Mouse (Mus musculus): ENCODE results near the gene Il13. TPM values are rescaled to one million over a fixed set of nuclear protein-coding genes. Genes with fewer than 3 reads are reported as not detected.

Gene Il13
- polyA plus RNA-seq, 1 experiment from 2014 or later: not detected

- H3K4me3 ChIP-seq (ENCODE audit: inconsistent target): no peak overlapping the region
- H3K79me2 ChIP-seq (ENCODE audit: inconsistent target): no peaks in the 10 kb centered on the region
- 90% methylated on average over 5 of the region's 5 CpGs for WGBS (ENCODE audit: missing documents)
Observed at GRCm38 (mm10) chr11:53644017-53644416, 9.5 kb upstream of the Il13 start.

GRCm38 (mm10) chr11:53642744-53643279, 8.3 kb upstream of the Il13 start:
- Histone ChIP-seq H3K36me3 (ENCODE audit: inconsistent target) (no peaks in the 10 kb centered on the region), H3K27ac (no peak overlapping the region), H3K79me2 (ENCODE audit: inconsistent target) (no peaks in the 10 kb centered on the region), H3K4me3 (ENCODE audit: inconsistent target) (no peak overlapping the region)
- 85% methylated on average over 12 of the region's 12 CpGs for WGBS (ENCODE audit: missing documents)

More at GRCm38 (mm10) chr11:53644017-53644416, 9.5 kb upstream of the Il13 start:
- Histone ChIP-seq H3K27ac (no peak overlapping the region), H3K36me3 (ENCODE audit: inconsistent target) (no peaks in the 10 kb centered on the region)

DNA sequence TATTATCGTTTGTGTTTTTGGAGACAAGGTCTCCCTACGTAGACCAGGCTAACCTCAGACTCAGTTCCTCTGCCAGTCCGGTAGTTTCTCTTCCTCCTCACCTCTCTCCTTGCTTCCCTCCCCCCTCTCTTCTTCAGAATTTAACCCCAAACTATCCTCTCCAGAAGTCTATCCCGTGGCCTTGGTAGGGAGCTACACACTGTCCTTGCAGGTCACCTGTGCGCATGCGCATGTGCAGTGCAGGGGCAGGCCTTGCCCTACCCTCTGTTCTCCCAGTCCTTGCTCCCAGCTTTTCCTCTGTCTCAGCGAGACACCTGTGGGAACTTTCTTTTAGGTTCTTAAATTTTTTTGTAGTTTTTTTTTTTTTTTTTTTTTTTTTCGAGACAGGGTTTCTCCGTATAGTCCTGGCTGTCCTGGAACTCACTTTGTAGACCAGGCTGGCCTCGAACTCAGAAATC, 3.3 kb upstream of the Il13 start:
- Histone ChIP-seq H3K4me3 (ENCODE audit: inconsistent target) (no peak overlapping the region), H3K36me3 (ENCODE audit: inconsistent target) (no peaks in the 10 kb centered on the region), H3K79me2 (ENCODE audit: inconsistent target) (no peaks in the 10 kb centered on the region), H3K27ac (no peak overlapping the region)
- 54% methylated on average over 7 of the region's 10 CpGs for WGBS (ENCODE audit: missing documents)

DNA sequence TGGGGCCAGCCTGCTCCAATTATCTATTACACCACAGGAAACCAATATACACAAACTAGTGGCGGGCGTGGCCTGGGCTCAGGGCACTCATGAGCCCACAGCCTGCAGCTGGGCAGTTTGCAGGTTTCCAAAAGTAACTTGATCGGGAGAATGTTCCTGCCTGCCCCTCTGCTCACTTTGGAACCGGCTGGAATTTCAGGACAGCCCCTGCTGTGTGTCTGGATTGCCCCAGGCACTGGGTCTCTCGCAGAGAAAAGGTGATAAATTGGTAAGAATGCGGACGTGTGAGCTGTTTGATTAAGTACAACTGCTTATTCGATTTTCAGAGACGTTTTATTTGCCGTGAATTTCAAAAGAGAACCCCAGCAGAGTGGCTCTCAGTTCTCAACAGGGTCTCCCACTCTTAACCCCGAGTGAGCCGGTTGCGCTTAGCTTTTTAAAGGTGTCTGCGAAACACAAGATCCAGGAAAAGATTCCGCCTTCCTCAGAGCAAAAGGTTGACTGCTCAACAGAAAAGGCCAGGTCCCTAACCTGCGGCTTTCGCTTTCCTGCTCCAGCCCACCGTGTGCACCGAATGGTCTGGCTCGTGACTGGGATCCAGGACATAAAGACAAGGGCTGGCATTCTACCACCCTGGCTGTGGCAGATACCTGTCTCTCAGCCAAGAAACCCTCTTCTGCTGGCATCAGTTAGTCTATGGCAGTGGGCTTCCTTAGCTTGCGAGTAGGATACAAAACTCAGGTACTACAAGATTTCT, 2.7 kb upstream of the Il13 start:
- Histone ChIP-seq H3K4me3 (ENCODE audit: inconsistent target) (no peak overlapping the region), H3K79me2 (ENCODE audit: inconsistent target) (no peaks in the 10 kb centered on the region), H3K36me3 (ENCODE audit: inconsistent target) (no peaks in the 10 kb centered on the region), H3K27ac (no peak overlapping the region)
- 76% methylated on average over 21 of the region's 21 CpGs for WGBS (ENCODE audit: missing documents)

DNA sequence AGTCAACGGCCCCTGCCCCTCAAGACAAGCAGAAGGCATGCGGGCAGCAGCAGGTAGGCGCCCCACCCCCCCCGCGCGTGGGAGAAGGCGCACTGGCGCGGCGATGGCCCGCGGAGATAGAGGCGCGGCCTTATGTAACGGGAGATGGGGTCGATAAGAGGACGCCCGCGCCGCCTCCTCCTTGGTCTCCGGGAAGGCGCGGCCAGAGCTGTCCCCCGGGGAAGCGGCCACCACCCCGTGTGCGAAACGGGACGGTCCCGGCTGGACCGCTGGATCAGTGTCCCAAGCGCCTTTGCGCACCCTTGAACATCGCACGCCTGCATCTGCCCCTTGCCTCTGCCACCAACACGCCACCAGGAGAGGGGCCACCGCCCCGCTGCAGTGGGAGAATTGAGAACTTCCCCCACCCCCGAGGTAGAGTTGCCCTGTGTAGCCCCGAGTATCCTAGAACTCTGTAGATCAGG, 1.7 kb upstream of the Il13 start:
- 6% methylated on average over 32 of the region's 40 CpGs for WGBS (ENCODE audit: missing documents)

GRCm38 (mm10) chr11:53635590-53636182, 1.2 kb upstream of the Il13 start:
- Histone ChIP-seq H3K36me3 (ENCODE audit: inconsistent target) (no peaks in the 10 kb centered on the region), H3K4me3 (ENCODE audit: inconsistent target) (no peak overlapping the region), H3K27ac (no peak overlapping the region), H3K79me2 (ENCODE audit: inconsistent target) (no peaks in the 10 kb centered on the region)
- 68% methylated on average over 9 of the region's 9 CpGs for WGBS (ENCODE audit: missing documents)

More for the DNA sequence above, 1.7 kb upstream of the Il13 start:
- Histone ChIP-seq H3K4me3 (ENCODE audit: inconsistent target) (no peak overlapping the region), H3K36me3 (ENCODE audit: inconsistent target) (no peaks in the 10 kb centered on the region), H3K27ac (no peak overlapping the region), H3K79me2 (ENCODE audit: inconsistent target) (no peaks in the 10 kb centered on the region)

- Histone ChIP-seq H3K27ac (no peak overlapping the region), H3K79me2 (ENCODE audit: inconsistent target) (no peaks in the 10 kb centered on the region), H3K36me3 (ENCODE audit: inconsistent target) (no peaks in the 10 kb centered on the region), H3K4me3 (ENCODE audit: inconsistent target) (no peak overlapping the region)
- WGBS (ENCODE audit: missing documents): 94% methylated on average over 7 of the region's 7 CpGs
Observed at GRCm38 (mm10) chr11:53633644-53634043, 858 bp downstream of the Il13 start.

DNA sequence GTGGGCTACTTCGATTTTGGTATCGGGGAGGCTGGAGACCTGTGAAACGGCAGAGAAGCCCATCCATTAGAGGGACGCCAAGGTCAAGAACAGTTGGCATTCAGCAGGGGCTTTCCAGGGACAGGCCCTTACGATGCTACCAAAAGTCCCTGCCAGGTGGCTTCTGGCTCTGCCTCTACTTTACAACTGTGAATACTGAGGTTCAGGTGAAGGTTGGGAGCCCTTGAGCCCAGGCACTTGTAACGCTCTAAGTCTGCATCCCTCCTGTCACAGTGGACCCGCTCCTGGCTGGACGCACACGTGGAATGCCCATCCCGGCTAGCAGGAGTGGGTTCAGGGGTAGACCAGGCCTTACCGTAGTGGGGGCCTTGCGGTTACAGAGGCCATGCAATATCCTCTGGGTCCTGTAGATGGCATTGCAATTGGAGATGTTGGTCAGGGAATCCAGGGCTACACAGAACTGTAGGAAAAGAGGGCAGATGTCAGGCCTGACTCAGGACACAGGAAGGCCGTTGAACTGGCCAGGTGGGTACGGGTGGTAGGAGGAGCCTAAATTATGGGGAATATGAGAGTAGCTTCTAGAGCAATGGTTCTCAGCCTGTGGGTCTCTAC, 2.3 kb downstream of the Il13 start:
- Histone ChIP-seq H3K36me3 (ENCODE audit: inconsistent target) (no peaks in the 10 kb centered on the region), H3K4me3 (ENCODE audit: inconsistent target) (no peak overlapping the region), H3K27ac (no peak overlapping the region), H3K79me2 (ENCODE audit: inconsistent target) (no peaks in the 10 kb centered on the region)
- 90% methylated on average over 14 of the region's 14 CpGs for WGBS (ENCODE audit: missing documents)

GRCm38 (mm10) chr11:53627859-53628258, 6.6 kb downstream of the Il13 start:
- WGBS (ENCODE audit: missing documents): 0% methylated on average over 1 of the region's 1 CpGs
- Histone ChIP-seq H3K79me2 (ENCODE audit: inconsistent target) (no peaks in the 10 kb centered on the region), H3K27ac (no peak overlapping the region), H3K36me3 (ENCODE audit: inconsistent target) (no peaks in the 10 kb centered on the region), H3K4me3 (ENCODE audit: inconsistent target) (no peak overlapping the region)

DNA sequence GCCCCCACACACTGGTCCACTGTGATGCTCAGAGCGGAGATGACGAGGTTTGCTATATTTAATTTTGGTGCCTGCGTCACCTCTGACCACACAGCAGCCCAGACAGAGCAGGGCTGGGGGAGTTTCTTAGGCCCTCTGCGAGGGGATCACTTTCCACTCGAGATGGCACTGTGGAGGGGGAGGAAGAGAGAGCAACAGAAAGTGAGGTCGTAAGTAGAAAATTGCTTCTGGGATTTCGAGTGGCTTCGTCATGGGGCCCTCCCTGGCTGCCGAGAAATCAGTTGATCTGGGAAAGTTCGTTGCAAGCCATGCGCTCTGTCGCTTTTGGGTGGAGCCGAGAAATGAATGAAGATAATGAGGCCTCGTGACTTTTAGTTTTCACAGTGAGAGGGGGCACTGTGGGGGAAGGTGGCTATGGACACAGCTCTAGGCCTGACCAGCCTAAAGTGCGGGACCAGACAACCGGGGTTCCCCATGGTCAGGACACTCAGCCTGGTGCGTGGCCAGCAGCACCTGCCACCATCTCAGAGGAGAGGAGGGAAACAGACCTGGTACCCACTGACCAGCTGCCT, 7.6 kb downstream of the Il13 start:
- no peak overlapping the region for H3K27ac ChIP-seq
- no peaks in the 10 kb centered on the region for H3K36me3 ChIP-seq (ENCODE audit: inconsistent target)
- H3K4me3 ChIP-seq (ENCODE audit: inconsistent target): no peak overlapping the region
- no peaks in the 10 kb centered on the region for H3K79me2 ChIP-seq (ENCODE audit: inconsistent target)
- WGBS (ENCODE audit: missing documents): 93% methylated on average over 17 of the region's 17 CpGs

DNA sequence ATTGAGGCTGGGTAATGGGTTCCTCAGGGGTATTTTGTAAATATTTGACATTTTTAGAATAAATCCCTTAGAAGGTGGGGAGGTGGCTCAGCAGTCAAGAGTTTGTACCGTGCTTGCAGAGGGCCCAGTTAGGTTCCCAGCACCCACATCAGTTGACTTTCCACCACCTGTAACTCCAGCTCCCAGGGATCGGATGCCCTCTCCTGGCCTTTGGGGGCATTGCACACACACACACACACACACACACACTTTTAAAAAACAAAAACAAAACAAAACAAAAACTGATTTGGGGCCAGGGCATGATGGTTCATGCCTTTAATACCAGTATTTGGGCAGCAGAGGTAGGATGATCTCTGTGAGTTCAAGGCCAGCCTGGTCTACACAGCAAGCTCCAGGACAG, 10.4 kb downstream of the Il13 start:
- WGBS (ENCODE audit: missing documents): 92% methylated on average over 1 of the region's 2 CpGs
- no peaks in the 10 kb centered on the region for H3K79me2 ChIP-seq (ENCODE audit: inconsistent target)
- no peak overlapping the region for H3K4me3 ChIP-seq (ENCODE audit: inconsistent target)

GRCm38 (mm10) chr11:53623573-53623972, 10.9 kb downstream of the Il13 start:
- Histone ChIP-seq H3K79me2 (ENCODE audit: inconsistent target) (no peaks in the 10 kb centered on the region), H3K27ac (no peak overlapping the region), H3K4me3 (ENCODE audit: inconsistent target) (no peak overlapping the region)

More for the DNA sequence above, 10.4 kb downstream of the Il13 start:
- Histone ChIP-seq H3K36me3 (ENCODE audit: inconsistent target) (no peaks in the 10 kb centered on the region), H3K27ac (no peak overlapping the region)

GRCm38 (mm10) chr11:53622440-53622806, 12.1 kb downstream of the Il13 start:
- no peak overlapping the region for H3K27ac ChIP-seq
- H3K36me3 ChIP-seq (ENCODE audit: inconsistent target): no peaks in the 10 kb centered on the region
- H3K4me3 ChIP-seq (ENCODE audit: inconsistent target): no peak overlapping the region
- no peaks in the 10 kb centered on the region for H3K79me2 ChIP-seq (ENCODE audit: inconsistent target)
- 14% methylated on average over 6 of the region's 6 CpGs for WGBS (ENCODE audit: missing documents)

More at GRCm38 (mm10) chr11:53623573-53623972, 10.9 kb downstream of the Il13 start:
- H3K36me3 ChIP-seq (ENCODE audit: inconsistent target): no peaks in the 10 kb centered on the region
- WGBS (ENCODE audit: missing documents): 78% methylated on average over 9 of the region's 9 CpGs

GRCm38 (mm10) chr11:53621582-53622439, 12.7 kb downstream of the Il13 start:
- H3K4me3 ChIP-seq (ENCODE audit: inconsistent target): no peak overlapping the region
- H3K79me2 ChIP-seq (ENCODE audit: inconsistent target): no peaks in the 10 kb centered on the region
- 77% methylated on average over 10 of the region's 11 CpGs for WGBS (ENCODE audit: missing documents)
- H3K27ac ChIP-seq: no peak overlapping the region
- H3K36me3 ChIP-seq (ENCODE audit: inconsistent target): no peaks in the 10 kb centered on the region

Data from macrophage (primary cell).